In the genomic region with DNA sequence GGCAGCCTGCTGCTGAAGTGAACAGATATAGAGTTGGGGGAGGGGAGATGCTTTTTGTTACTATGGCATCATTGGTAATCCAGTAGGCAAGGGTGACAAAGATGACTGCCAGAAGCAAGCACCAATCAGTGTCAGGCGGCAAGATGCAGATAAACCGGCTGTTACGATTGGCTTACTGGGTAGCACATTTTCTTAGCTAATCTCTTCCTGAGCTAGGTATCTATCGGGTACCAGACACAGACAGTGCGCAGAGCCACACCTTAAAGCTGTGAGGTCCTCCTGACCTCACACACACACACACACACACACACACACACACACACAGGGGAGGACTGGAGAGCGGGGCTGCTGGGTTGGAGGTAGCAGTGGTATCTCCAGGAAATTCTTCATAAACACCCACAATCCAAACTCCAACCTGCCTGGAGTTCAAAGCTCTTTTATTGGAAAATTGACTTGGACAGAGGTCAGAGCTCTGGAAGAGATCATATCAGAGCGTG, we compare ENCODE assay signal across 12 mouse cellular contexts.
DNase-seq lines count a peak whose midpoint lies in the region; ATAC-seq lines count a peak whose summit lies in the region.
"Had no signal": no experiment of that assay in that cellular context is flagged by ENCODE, and none has a peak within 500 bp of the region (broad histone marks: within the 10 kb centered on the region; RNA-seq: fewer than 3 reads in every experiment).

No protein-coding gene starts in this region.

- 0 out of 2 replicates have a peak overlapping the region, but pooled peaks have one; percentile 3 for H3K27ac ChIP-seq in hindbrain, embryonic 13.5 days
- no peak overlapping the region for H3K27ac ChIP-seq in hindbrain, embryonic 12.5 days
- H3K27ac ChIP-seq in intestine, embryonic 16.5 days (ENCODE audit: low read length) = peak overlapping the region; percentile 61
- H3K27ac ChIP-seq in midbrain, embryonic 15.5 days = no peak overlapping the region
- no peak overlapping the region for H3K27ac ChIP-seq in kidney, embryonic 16.5 days (ENCODE audit: low read length)
- H3K27ac ChIP-seq: layer of hippocampus, adult 2 months; limb, embryonic 15.5 days had no signal

- H3K27me3 ChIP-seq in hindbrain, embryonic 13.5 days = no peaks in the 10 kb centered on the region
- H3K27me3 ChIP-seq in hindbrain, embryonic 12.5 days = no peaks in the 10 kb centered on the region
- no peaks in the 10 kb centered on the region for H3K27me3 ChIP-seq in intestine, embryonic 16.5 days (replicated peaks; ENCODE audit: control insufficient read depth, insufficient read depth, low read length)
- no peaks in the 10 kb centered on the region for H3K27me3 ChIP-seq in midbrain, embryonic 15.5 days (replicated peaks)
- no peaks in the 10 kb centered on the region for H3K27me3 ChIP-seq in kidney, embryonic 16.5 days (ENCODE audit: insufficient read depth, low read length)
- H3K27me3 ChIP-seq: CH12.LX; limb, embryonic 15.5 days had no signal

- H3K4me2 ChIP-seq in hindbrain, embryonic 13.5 days = no peak overlapping the region
- no peak overlapping the region for H3K4me2 ChIP-seq in hindbrain, embryonic 12.5 days (replicated peaks)
- no peak overlapping the region for H3K4me2 ChIP-seq in intestine, embryonic 16.5 days (ENCODE audit: low read depth, low read length)
- H3K4me2 ChIP-seq in midbrain, embryonic 15.5 days = no peak overlapping the region
- no peak overlapping the region for H3K4me2 ChIP-seq in kidney, embryonic 16.5 days (replicated peaks; ENCODE audit: low read depth, low read length)
- H3K4me2 ChIP-seq: limb, embryonic 15.5 days had no signal

- H3K9me3 ChIP-seq in hindbrain, embryonic 13.5 days = no peaks in the 10 kb centered on the region
- no peaks in the 10 kb centered on the region for H3K9me3 ChIP-seq in hindbrain, embryonic 12.5 days (replicated peaks)
- no peaks in the 10 kb centered on the region for H3K9me3 ChIP-seq in intestine, embryonic 16.5 days (ENCODE audit: control insufficient read depth, low read length)
- no peaks in the 10 kb centered on the region for H3K9me3 ChIP-seq in midbrain, embryonic 15.5 days
- H3K9me3 ChIP-seq in kidney, embryonic 16.5 days (ENCODE audit: low read length) = no peaks in the 10 kb centered on the region
- H3K9me3 ChIP-seq: limb, embryonic 15.5 days had no signal

- peak; percentile 73; the same call in 1 of the 2 replicates for ATAC-seq in hindbrain, embryonic 13.5 days (ENCODE audit: low FRiP score)
- no peak for ATAC-seq in hindbrain, embryonic 12.5 days (ENCODE audit: low FRiP score)
- ATAC-seq in intestine, embryonic 16.5 days = peak; percentile 94
- peak; percentile 88 for ATAC-seq in midbrain, embryonic 15.5 days (replicated peaks)
- ATAC-seq in kidney, embryonic 16.5 days (ENCODE audit: low FRiP score, low TSS enrichment) = no peak

- H3K4me3 ChIP-seq in hindbrain, embryonic 13.5 days = no peak overlapping the region
- no peak overlapping the region for H3K4me3 ChIP-seq in hindbrain, embryonic 12.5 days
- no peak overlapping the region for H3K4me3 ChIP-seq in intestine, embryonic 16.5 days (ENCODE audit: low read length)
- H3K4me3 ChIP-seq in midbrain, embryonic 15.5 days = no peak overlapping the region
- no peak overlapping the region for H3K4me3 ChIP-seq in kidney, embryonic 16.5 days (ENCODE audit: low read length)
- H3K4me3 ChIP-seq: layer of hippocampus, adult 2 months; limb, embryonic 15.5 days had no signal

- no peaks in the 10 kb centered on the region for H3K36me3 ChIP-seq in hindbrain, embryonic 13.5 days
- 0 out of 2 replicates have a peak, but pooled peaks cover 6% of the 10 kb centered on the region for H3K36me3 ChIP-seq in hindbrain, embryonic 12.5 days
- H3K36me3 ChIP-seq in intestine, embryonic 16.5 days (ENCODE audit: control insufficient read depth, insufficient read depth, low read length) = no peaks in the 10 kb centered on the region
- H3K36me3 ChIP-seq in midbrain, embryonic 15.5 days (replicated peaks) = no peaks in the 10 kb centered on the region
- H3K36me3 ChIP-seq in kidney, embryonic 16.5 days (ENCODE audit: insufficient read depth, low read length) = no peaks in the 10 kb centered on the region
- H3K36me3 ChIP-seq: limb, embryonic 15.5 days had no signal

- no peak overlapping the region for H3K9ac ChIP-seq in hindbrain, embryonic 13.5 days
- H3K9ac ChIP-seq in hindbrain, embryonic 12.5 days = no peak overlapping the region
- no peak overlapping the region for H3K9ac ChIP-seq in intestine, embryonic 16.5 days (ENCODE audit: low read depth, low read length)
- no peak overlapping the region for H3K9ac ChIP-seq in midbrain, embryonic 15.5 days
- H3K9ac ChIP-seq in kidney, embryonic 16.5 days (replicated peaks; ENCODE audit: low read length) = no peak overlapping the region
- H3K9ac ChIP-seq: limb, embryonic 15.5 days had no signal

- peak; percentile 30 for DNase-seq in ZHBTc4 (ENCODE audit: low read depth, low spot score)
- no peak for DNase-seq in kidney, adult 11 months
- DNase-seq in kidney, postnatal 25 days = no peak
- DNase-seq: embryo, embryonic 11 days had no signal

- peaks cover 15% of the 10 kb centered on the region; the same call in 1 of the 2 replicates for H3K4me1 ChIP-seq in hindbrain, embryonic 13.5 days (replicated peaks)
- peaks cover 15% of the 10 kb centered on the region for H3K4me1 ChIP-seq in hindbrain, embryonic 12.5 days
- peaks cover 32% of the 10 kb centered on the region; the same call in 1 of the 2 replicates for H3K4me1 ChIP-seq in intestine, embryonic 16.5 days (ENCODE audit: control insufficient read depth, insufficient read depth, low read length)
- peaks cover 6% of the 10 kb centered on the region; the same call in 1 of the 2 replicates for H3K4me1 ChIP-seq in midbrain, embryonic 15.5 days
- peaks cover 18% of the 10 kb centered on the region for H3K4me1 ChIP-seq in kidney, embryonic 16.5 days (ENCODE audit: insufficient read depth, low read length)

- WGBS in hindbrain, embryonic 13.5 days = 82% methylated on average over 7 of the region's 7 CpGs
- 89% methylated on average over 7 of the region's 7 CpGs for WGBS in hindbrain, embryonic 12.5 days
- 48% methylated on average over 7 of the region's 7 CpGs for WGBS in intestine, embryonic 16.5 days
- WGBS in midbrain, embryonic 15.5 days = 75% methylated on average over 7 of the region's 7 CpGs
- WGBS in kidney, embryonic 16.5 days = 86% methylated on average over 7 of the region's 7 CpGs

Comparison
In these comparisons a context has a peak if more than half of its experiments do, and no peak if none do; other contexts are left out.
1. ATAC-seq: peak in hindbrain, embryonic 13.5 days (single experiment), intestine, embryonic 16.5 days (single experiment) and midbrain, embryonic 15.5 days (single experiment); none in hindbrain, embryonic 12.5 days (single experiment) and kidney, embryonic 16.5 days (single experiment).
2. H3K27ac ChIP-seq: peak in hindbrain, embryonic 13.5 days (single experiment) and intestine, embryonic 16.5 days (single experiment); none in hindbrain, embryonic 12.5 days (single experiment), midbrain, embryonic 15.5 days (single experiment) and kidney, embryonic 16.5 days (single experiment).